Mouse (Mus musculus) heart, adult 11 months (tissue): ENCODE measurements around the gene Rlf.

Experiments used
- DNase-seq: peaks from one replicate; pipeline ENCODE4 v3.0.0; 2022

Gene Rlf

DNA sequence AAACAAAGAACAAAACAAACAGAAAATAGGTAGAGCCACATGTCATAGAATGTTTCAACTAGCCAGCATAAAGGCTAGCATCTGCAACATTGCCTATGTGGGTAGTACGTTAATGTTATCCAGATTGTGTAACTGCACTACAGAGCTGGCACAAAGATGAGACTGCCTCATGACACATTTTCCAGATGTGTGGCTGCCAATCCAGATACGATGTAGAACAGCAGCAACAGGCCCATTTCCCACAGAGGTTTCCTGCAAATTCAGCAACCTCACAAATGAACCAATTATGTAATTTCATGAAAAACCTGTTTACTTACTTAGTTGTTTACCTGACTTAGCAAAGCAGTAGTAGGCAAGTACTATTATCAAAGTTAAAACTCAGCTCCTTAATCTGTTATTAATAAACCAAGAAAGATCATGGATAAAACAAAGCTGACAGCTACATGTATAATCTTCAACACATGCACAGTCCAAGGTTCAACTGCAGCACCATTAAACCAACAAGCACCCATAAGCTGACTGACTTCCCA is 51.3 kb downstream of the Rlf start:
- peak; percentile 89 for DNase-seq

GRCm38 (mm10) chr4:121109126-121109525 is 105.8 kb downstream of the Rlf start, which contains the start of gene Tmco2:
Gene Tmco2 (minus strand): TSS chr4:121109226.
- DNase-seq = no peak

DNA sequence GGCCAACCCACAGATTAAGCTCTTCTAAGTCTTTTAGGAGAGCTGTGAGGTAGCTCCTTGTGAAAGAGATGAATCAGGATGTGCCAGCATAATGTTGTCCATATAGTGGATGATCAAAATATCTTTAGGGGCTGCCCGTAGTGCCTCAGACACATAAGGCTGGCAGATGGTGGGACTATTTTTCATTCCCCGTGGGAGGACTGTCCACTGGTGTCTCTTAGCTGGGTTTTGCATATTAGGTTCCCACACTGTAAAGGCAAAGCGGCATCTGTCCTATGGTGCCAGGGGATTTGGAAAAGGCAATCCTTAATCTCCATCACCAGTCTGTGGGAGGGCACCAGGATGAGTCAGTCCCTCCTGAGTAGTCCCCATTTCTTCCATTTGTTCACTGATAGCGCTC is 111.6 kb downstream of the Rlf start:
- DNase-seq = no peak

- DNase-seq = peak; percentile 97
These were observed 117.1 kb downstream of the Rlf start, which contains the start of gene Zmpste24 for GRCm38 (mm10) chr4:121097650-121098378. Gene Zmpste24 (minus strand): TSS chr4:121098241.
